In the genomic region with DNA sequence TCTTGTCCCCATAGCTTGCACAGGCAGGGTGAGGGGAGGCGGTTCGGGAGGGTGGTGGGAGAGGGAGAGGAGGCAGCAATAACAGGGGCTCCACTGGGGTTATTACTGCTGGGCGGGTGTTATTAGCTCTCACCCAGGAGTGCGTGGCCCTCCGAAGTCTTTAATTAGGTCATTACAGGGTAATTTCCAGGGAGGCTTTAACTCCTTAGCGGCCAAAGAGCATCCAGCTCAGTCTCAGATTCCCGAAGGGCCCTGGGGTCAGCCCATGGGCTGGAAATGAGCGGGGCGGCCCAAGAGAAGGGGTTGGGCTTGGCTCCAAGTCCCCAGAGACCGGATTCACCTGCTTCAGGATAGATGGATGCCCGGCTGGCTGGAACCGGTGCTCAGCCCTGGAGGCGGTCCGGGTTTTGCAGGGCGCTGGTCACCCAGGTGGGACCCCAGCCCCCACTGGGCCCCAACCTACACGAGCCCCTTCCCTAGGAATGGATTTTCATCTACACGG, we compare ENCODE assay signal across 9 mouse cellular contexts. TPM values are rescaled to one million over a fixed set of nuclear protein-coding genes. Genes with fewer than 3 reads are reported as not detected.
DNase-seq lines count a peak whose midpoint lies in the region; ATAC-seq and TF ChIP-seq lines count a peak whose summit lies in the region.
"Had no signal": no experiment of that assay in that cellular context is flagged by ENCODE, and none has a peak within 500 bp of the region (broad histone marks: within the 10 kb centered on the region; RNA-seq: fewer than 3 reads in every experiment).

No protein-coding gene starts in this region.

- peaks cover 54% of the 10 kb centered on the region for H3K27me3 ChIP-seq in neural tube, embryonic 11.5 days (ENCODE audit: control insufficient read depth, insufficient read depth, low read length)
- peaks cover 96% of the 10 kb centered on the region for H3K27me3 ChIP-seq in liver, embryonic 12.5 days (replicated peaks)
- H3K27me3 ChIP-seq in stomach, postnatal 0 days (ENCODE audit: control insufficient read depth, insufficient read depth, low read length), result no peaks in the 10 kb centered on the region

- WGBS in neural tube, embryonic 11.5 days, result 3% methylated on average over 17 of the region's 17 CpGs
- WGBS in liver, embryonic 12.5 days (ENCODE audit: insufficient replicate concordance), result 12% methylated on average over 17 of the region's 17 CpGs
- 14% methylated on average over 17 of the region's 17 CpGs for WGBS in stomach, postnatal 0 days

- H3K36me3 ChIP-seq in neural tube, embryonic 11.5 days (ENCODE audit: control insufficient read depth, insufficient read depth, low read length), result no peaks in the 10 kb centered on the region
- no peaks in the 10 kb centered on the region for H3K36me3 ChIP-seq in liver, embryonic 12.5 days
- no peaks in the 10 kb centered on the region for H3K36me3 ChIP-seq in stomach, postnatal 0 days (ENCODE audit: control insufficient read depth, insufficient read depth, low read length)

- H3K4me3 ChIP-seq in neural tube, embryonic 11.5 days (ENCODE audit: low read depth, low read length), result peak overlapping the region; percentile 23
- H3K4me3 ChIP-seq in liver, embryonic 12.5 days, result peak overlapping the region; percentile 24
- H3K4me3 ChIP-seq in stomach, postnatal 0 days (ENCODE audit: low read depth, low read length), result peak overlapping the region; percentile 31

- no peak for TF ChIP-seq CTCF in stomach, postnatal 0 days (IDR thresholded peaks at IDR 0.05; ENCODE audit: low read depth)

- H3K9me3 ChIP-seq in neural tube, embryonic 11.5 days (ENCODE audit: control insufficient read depth, low read length), result no peaks in the 10 kb centered on the region
- no peaks in the 10 kb centered on the region for H3K9me3 ChIP-seq in liver, embryonic 12.5 days (replicated peaks)
- no peaks in the 10 kb centered on the region for H3K9me3 ChIP-seq in stomach, postnatal 0 days (ENCODE audit: control insufficient read depth, low read length)

- ATAC-seq in neural tube, embryonic 11.5 days (ENCODE audit: insufficient read depth, low FRiP score, low TSS enrichment), result peak; percentile 66
- no peak for ATAC-seq in liver, embryonic 12.5 days
- no peak for ATAC-seq in stomach, postnatal 0 days (ENCODE audit: low FRiP score, low TSS enrichment)

- TF ChIP-seq EP300 in stomach, postnatal 0 days (optimal IDR thresholded peaks at IDR 0.05), result no peak

- DNase-seq in cerebellum, adult 11-12 months, result peak; percentile 21
- DNase-seq in cerebellum, adult 9-11 months, result no peak
- peak; percentile 65 for DNase-seq in neural tube, embryonic 11.5 days (ENCODE audit: low spot score)
- no peak for DNase-seq in neural tube, embryonic 10.5 days (ENCODE audit: extremely low spot score, low spot score)
- no peak for DNase-seq in stomach, postnatal 0 days (ENCODE audit: low spot score)
- no peak for DNase-seq in frontal cortex, postnatal 36 days (ENCODE audit: low spot score in 2 of 2)
- DNase-seq in thymus, adult 18-20 months, result no peak

- H3K4me2 ChIP-seq in neural tube, embryonic 11.5 days (ENCODE audit: low read depth), result peak overlapping the region; percentile 47
- peak overlapping the region; percentile 47 for H3K4me2 ChIP-seq in liver, embryonic 12.5 days
- peak overlapping the region; percentile 55 for H3K4me2 ChIP-seq in stomach, postnatal 0 days (replicated peaks; ENCODE audit: low read depth)

- H3K9ac ChIP-seq in neural tube, embryonic 11.5 days (ENCODE audit: low read length), result no peak overlapping the region
- no peak overlapping the region for H3K9ac ChIP-seq in liver, embryonic 12.5 days
- H3K9ac ChIP-seq in stomach, postnatal 0 days (ENCODE audit: low read length), result no peak overlapping the region

- H3K4me1 ChIP-seq in neural tube, embryonic 11.5 days (ENCODE audit: control insufficient read depth, insufficient read depth, low read length), result peaks cover 9% of the 10 kb centered on the region; the same call in 1 of the 2 replicates
- H3K4me1 ChIP-seq in liver, embryonic 12.5 days, result peaks cover 5% of the 10 kb centered on the region; the same call in 1 of the 2 replicates
- peaks cover 5% of the 10 kb centered on the region; the same call in 1 of the 2 replicates for H3K4me1 ChIP-seq in stomach, postnatal 0 days (replicated peaks; ENCODE audit: control insufficient read depth, insufficient read depth)

- peak overlapping the region; percentile 73 for H3K27ac ChIP-seq in neural tube, embryonic 11.5 days (ENCODE audit: low read depth, low read length)
- H3K27ac ChIP-seq in liver, embryonic 12.5 days, result no peak overlapping the region
- no peak overlapping the region for H3K27ac ChIP-seq in stomach, postnatal 0 days (replicated peaks)

RNA-seq across cellular contexts. Expression of gene Lmx1b, which starts 24.4 kb away (rescaled TPM):
- polyA plus RNA-seq in neural tube, embryonic 11.5 days (2014; fragmentation: Nextera tagmentation; extraction: Ambion mirVana), result 1.6 and 1.7 TPM in 2 replicates
- 0.04 TPM in 1 of 2 replicates, not detected in the other for polyA plus RNA-seq in liver, embryonic 12.5 days (2016; fragmentation: Nextera tagmentation; extraction: Ambion mirVana)
- polyA plus RNA-seq in stomach, postnatal 0 days (2015; fragmentation: Nextera tagmentation; extraction: Ambion mirVana), result 0.07 TPM in 1 of 2 replicates, not detected in the other
- polyA plus RNA-seq: gonadal fat pad, adult 2 months had no signal

Comparison
In these comparisons a context has a peak if more than half of its experiments do, and no peak if none do; other contexts are left out.
1. DNase-seq: peak in cerebellum, adult 11-12 months (single experiment) and neural tube, embryonic 11.5 days (single experiment); none in cerebellum, adult 9-11 months (single experiment), neural tube, embryonic 10.5 days (single experiment), stomach, postnatal 0 days (single experiment), frontal cortex, postnatal 36 days (0 of 2) and thymus, adult 18-20 months (0 of 2).
2. Peak in every context shown above with its lines, with median percentiles within 50 percentile points of each other: H3K4me2 ChIP-seq and H3K4me3 ChIP-seq.